Comparison of ENCODE assay signal across 8 mouse cellular contexts in genomic region chr12:111008500-111009490, GRCm38 (mm10). TPM values are rescaled to one million over a fixed set of nuclear protein-coding genes. Genes with fewer than 3 reads are reported as not detected.
DNase-seq lines count a peak whose midpoint lies in the region; ATAC-seq and TF ChIP-seq lines count a peak whose summit lies in the region.

No protein-coding gene starts in this region.

- no peak overlapping the region for H3K4me2 ChIP-seq in lung, embryonic 14.5 days
- no peak overlapping the region for H3K4me2 ChIP-seq in heart, embryonic 15.5 days
- H3K4me2 ChIP-seq in liver, postnatal 0 days (ENCODE audit: low read depth, low read length) = no peak overlapping the region

- H3K27me3 ChIP-seq in lung, embryonic 14.5 days (ENCODE audit: insufficient read depth, low read length) = no peaks in the 10 kb centered on the region
- H3K27me3 ChIP-seq in heart, embryonic 15.5 days = no peaks in the 10 kb centered on the region
- no peaks in the 10 kb centered on the region for H3K27me3 ChIP-seq in liver, postnatal 0 days (ENCODE audit: insufficient read depth, low read length)

- H3K4me1 ChIP-seq in lung, embryonic 14.5 days (ENCODE audit: insufficient read depth) = peaks cover 15% of the 10 kb centered on the region
- H3K4me1 ChIP-seq in lung, adult 2 months (ENCODE audit: control insufficient read depth, insufficient read depth, low read length) = peaks cover 15% of the 10 kb centered on the region
- peaks cover 47% of the 10 kb centered on the region for H3K4me1 ChIP-seq in heart, embryonic 15.5 days (replicated peaks)
- H3K4me1 ChIP-seq in liver, postnatal 0 days (ENCODE audit: insufficient read depth) = peaks cover 25% of the 10 kb centered on the region

- no peak overlapping the region for H3K4me3 ChIP-seq in lung, embryonic 14.5 days (ENCODE audit: low read depth, low read length)
- no peak overlapping the region for H3K4me3 ChIP-seq in lung, adult 2 months (replicated peaks; ENCODE audit: extremely low read depth, low read depth, low read length)
- H3K4me3 ChIP-seq in heart, embryonic 15.5 days = no peak overlapping the region
- no peak overlapping the region for H3K4me3 ChIP-seq in liver, postnatal 0 days (ENCODE audit: low read depth, low read length)

- H3K27ac ChIP-seq in lung, embryonic 14.5 days (ENCODE audit: low read depth) = peak overlapping the region; percentile 13; the same call in 1 of the 2 replicates
- peak overlapping the region; percentile 68 for H3K27ac ChIP-seq in heart, embryonic 15.5 days
- H3K27ac ChIP-seq in liver, postnatal 0 days (ENCODE audit: low read depth) = peak overlapping the region; percentile 31

- no peaks in the 10 kb centered on the region for H3K9me3 ChIP-seq in lung, embryonic 14.5 days (ENCODE audit: low read depth, low read length)
- H3K9me3 ChIP-seq in heart, embryonic 15.5 days (replicated peaks) = 0 out of 2 replicates have a peak, but pooled peaks cover 4% of the 10 kb centered on the region
- H3K9me3 ChIP-seq in liver, postnatal 0 days (ENCODE audit: low read length) = peaks cover 3% of the 10 kb centered on the region; the same call in 1 of the 2 replicates

- no peak; the same call in 1 of the 2 replicates for ATAC-seq in lung, embryonic 14.5 days (ENCODE audit: insufficient read depth)
- ATAC-seq in heart, embryonic 15.5 days (replicated peaks; ENCODE audit: insufficient number of reproducible peaks, insufficient read depth, low FRiP score, low read depth) = no peak
- ATAC-seq in liver, postnatal 0 days = no peak
- no peak for ATAC-seq in megakaryocyte progenitor cell, adult 5-6 weeks (replicated peaks; ENCODE audit: poor library complexity)
- no peak for ATAC-seq in monocyte, adult 5-6 weeks (replicated peaks; ENCODE audit: insufficient number of reproducible peaks, low FRiP score, low TSS enrichment, poor library complexity, severe bottlenecking)

- DNase-seq in lung, embryonic 14.5 days = peak; percentile 29
- no peak for DNase-seq in lung, adult 2 months
- DNase-seq in cerebellum, adult 11 months = peak; percentile 31
- DNase-seq in liver, postnatal 0 days = no peak
- no peak for DNase-seq in ovary, postnatal 36 days (ENCODE audit: low spot score)

- no peak for TF ChIP-seq POLR2A in lung, adult 2 months (IDR thresholded peaks at IDR 0.05; ENCODE audit: borderline replicate concordance, extremely low read depth, low read depth, low read length)

- no peak for TF ChIP-seq CTCF in lung, embryonic 14.5 days (IDR thresholded peaks at IDR 0.05; ENCODE audit: low read depth)
- TF ChIP-seq CTCF in lung, adult 2 months (IDR thresholded peaks at IDR 0.05; ENCODE audit: insufficient read depth, low read length) = no peak
- TF ChIP-seq CTCF in liver, postnatal 0 days (IDR thresholded peaks at IDR 0.05; ENCODE audit: low read depth) = no peak

- H3K9ac ChIP-seq in lung, embryonic 14.5 days = no peak overlapping the region
- H3K9ac ChIP-seq in heart, embryonic 15.5 days = no peak overlapping the region
- H3K9ac ChIP-seq in liver, postnatal 0 days (replicated peaks) = no peak overlapping the region

- no peak for TF ChIP-seq EP300 in liver, postnatal 0 days (IDR thresholded peaks at IDR 0.05; ENCODE audit: low read depth)

- H3K36me3 ChIP-seq in lung, embryonic 14.5 days (ENCODE audit: insufficient read depth) = no peaks in the 10 kb centered on the region
- H3K36me3 ChIP-seq in heart, embryonic 15.5 days = no peaks in the 10 kb centered on the region
- H3K36me3 ChIP-seq in liver, postnatal 0 days (replicated peaks; ENCODE audit: insufficient read depth, low read length) = no peaks in the 10 kb centered on the region

- 47% methylated on average over 11 of the region's 11 CpGs for WGBS in lung, embryonic 14.5 days
- WGBS in lung, adult 2 months = 28% methylated on average over 11 of the region's 11 CpGs
- whole genome bisulfite sequencing in heart, embryonic 15.5 days = 39% methylated on average over 11 of the region's 11 CpGs
- 64% methylated on average over 11 of the region's 11 CpGs for WGBS in liver, postnatal 0 days (ENCODE audit: insufficient replicate concordance)

RNA-seq across cellular contexts. Expression of gene Ankrd9, which starts 30.0 kb away (rescaled TPM):
- 11.2 and 14.2 TPM in 2 replicates for polyA plus RNA-seq in lung, embryonic 14.5 days (2014; fragmentation: Nextera tagmentation; extraction: Ambion mirVana)
- polyA plus RNA-seq in lung, adult 2 months (2012; rRNA removed) = 20.6 and 24.5 TPM in 2 replicates
- 15.4 and 18.0 TPM in 2 replicates for polyA plus RNA-seq in heart, embryonic 15.5 days (2015; fragmentation: Nextera tagmentation; extraction: Ambion mirVana)
- polyA plus RNA-seq in liver, postnatal 0 days (2015; fragmentation: Nextera tagmentation; extraction: Ambion mirVana) = 15.9 and 16.5 TPM in 2 replicates
- 1.1 and 1.4 TPM in 2 replicates for total RNA-seq in megakaryocyte progenitor cell, adult 5-6 weeks (2015)
- total RNA-seq in megakaryocyte progenitor cell, adult 5-6 weeks (2017) = 1.8 and 4.6 TPM in 2 replicates
- total RNA-seq in monocyte, adult 5-6 weeks (2017) = 3.8 to 5.8 TPM (median 5.5 TPM) in 3 replicates

RNA-seq across cellular contexts. Expression of gene Rcor1, which starts 30.4 kb away (rescaled TPM):
- 14.4 and 17.0 TPM in 2 replicates for polyA plus RNA-seq in lung, embryonic 14.5 days (2014; fragmentation: Nextera tagmentation; extraction: Ambion mirVana)
- 6.7 and 12.0 TPM in 2 replicates for polyA plus RNA-seq in lung, adult 2 months (2012; rRNA removed)
- polyA plus RNA-seq in heart, embryonic 15.5 days (2015; fragmentation: Nextera tagmentation; extraction: Ambion mirVana) = 6.5 and 7.9 TPM in 2 replicates
- polyA plus RNA-seq in liver, postnatal 0 days (2015; fragmentation: Nextera tagmentation; extraction: Ambion mirVana) = 3.6 and 4.8 TPM in 2 replicates
- 53.7 and 59.9 TPM in 2 replicates for total RNA-seq in megakaryocyte progenitor cell, adult 5-6 weeks (2015)
- total RNA-seq in megakaryocyte progenitor cell, adult 5-6 weeks (2017) = 41.1 and 43.2 TPM in 2 replicates
- 12.4 to 20.5 TPM (median 14.2 TPM) in 3 replicates for total RNA-seq in monocyte, adult 5-6 weeks (2017)

Comparison
In these comparisons a context has a peak if more than half of its experiments do, and no peak if none do; other contexts are left out.
1. DNase-seq: peak in lung, embryonic 14.5 days (single experiment) and cerebellum, adult 11 months (single experiment); none in lung, adult 2 months (single experiment), liver, postnatal 0 days (single experiment) and ovary, postnatal 36 days (single experiment).
2. H3K27ac ChIP-seq: peak in every context shown above with its lines; median percentile 68 in heart, embryonic 15.5 days; 31 in liver, postnatal 0 days; 13 in lung, embryonic 14.5 days.